Mouse (Mus musculus) E14TG2a.4 (cell line): ENCODE data around the gene Adk.

Experiments used
- H3K27me3 ChIP-seq: 2 replicates; pipeline ENCODE4 v1.6.1; 2014; ENCODE audit warnings: low read length, control low read depth; ENCODE audit not compliant: insufficient read depth
- H3K36me3 ChIP-seq: 2 replicates; pipeline ENCODE4 v1.6.1; 2014; ENCODE audit warnings: low read length, control low read depth; ENCODE audit not compliant: insufficient read depth
- H3K4me1 ChIP-seq: replicated peaks from 2 replicates; pipeline ENCODE4 v1.6.1; 2014; ENCODE audit warnings: low read depth, low read length, control low read depth
- H3K4me3 ChIP-seq: replicated peaks from 2 replicates; pipeline ENCODE4 v1.5.1; 2014; ENCODE audit warnings: mild to moderate bottlenecking, low read length
- H3K9me3 ChIP-seq: 2 replicates; pipeline ENCODE4 v1.6.1; 2014; ENCODE audit warnings: low read length, control low read depth
- CTCF ChIP-seq: conservative IDR thresholded peaks from 2 replicates; pipeline ENCODE4 v1.5.1; 2014; ENCODE audit warnings: low read length
- NANOG ChIP-seq: IDR thresholded peaks from 2 replicates; pipeline ENCODE4 v1.6.1; 2014; ENCODE audit warnings: borderline replicate concordance, low read length, mixed read lengths
- POU5F1 ChIP-seq: IDR thresholded peaks from 2 replicates; pipeline ENCODE4 v1.6.1; 2014; ENCODE audit warnings: low read length, borderline replicate concordance

Gene Adk

DNA sequence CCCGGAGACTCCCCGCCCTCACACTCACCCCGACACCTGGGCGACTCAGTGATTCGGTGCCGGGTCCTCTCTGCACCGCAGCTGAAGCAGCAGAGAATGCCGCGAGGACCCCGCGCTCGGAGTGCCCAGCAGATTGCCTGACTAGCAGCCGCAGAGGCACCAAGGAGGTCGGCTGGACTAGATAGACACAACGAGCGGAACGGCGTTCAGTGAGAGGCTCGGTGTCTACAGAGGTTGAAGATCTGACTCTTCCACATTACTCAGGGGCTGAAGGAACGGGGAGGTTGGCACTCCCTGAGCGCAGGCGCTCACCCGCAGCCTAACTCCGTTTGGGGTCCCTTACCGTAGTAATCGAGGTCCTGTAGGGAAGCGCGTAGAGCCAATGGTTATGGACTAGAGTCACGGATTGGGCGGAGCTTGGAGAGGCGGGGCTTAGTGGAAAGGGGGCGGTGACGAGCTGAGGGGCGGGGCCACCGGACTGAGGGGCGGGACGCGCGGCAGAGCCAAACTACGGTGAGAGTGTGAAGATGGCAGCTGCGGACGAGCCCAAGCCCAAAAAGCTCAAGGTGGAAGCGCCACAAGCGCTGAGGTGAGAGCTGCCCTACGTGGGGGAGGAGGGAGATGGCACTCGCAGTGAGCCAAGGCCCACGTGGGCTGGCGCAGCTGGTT lies at the start of gene Adk, which contains the start of gene Ap3m1:
Gene Adk, plus strand, starts transcription at position 463 of the 669 bp plus-strand sequence.
Gene Ap3m1, minus strand, starts transcription at position 397 of the 669 bp plus-strand sequence.
- H3K27me3 ChIP-seq: no peaks in the 10 kb centered on the region
- peaks cover 30% of the 10 kb centered on the region for H3K36me3 ChIP-seq
- peaks cover 61% of the 10 kb centered on the region for H3K4me1 ChIP-seq
- TF ChIP-seq NANOG (no peak), CTCF (no peak), POU5F1 (no peak)
- peak within 1 kb of the TSS; percentile 99 for H3K4me3 ChIP-seq
- H3K9me3 ChIP-seq: no peaks in the 10 kb centered on the region

- Histone ChIP-seq H3K4me1 (no peaks in the 10 kb centered on the region), H3K27me3 (no peaks in the 10 kb centered on the region), H3K4me3 (no peak overlapping the region), H3K36me3 (peaks cover 59% of the 10 kb centered on the region), H3K9me3 (no peaks in the 10 kb centered on the region)
- TF ChIP-seq POU5F1 (no peak), NANOG (no peak), CTCF (no peak)
Measured at GRCm38 (mm10) chr14:21013800-21014334, 38.5 kb upstream of the Adk start.

GRCm38 (mm10) chr14:21017871-21018270 lies 34.5 kb upstream of the Adk start:
- H3K27me3 ChIP-seq: no peaks in the 10 kb centered on the region
- peaks cover 68% of the 10 kb centered on the region for H3K36me3 ChIP-seq
- TF ChIP-seq CTCF: no peak
- TF ChIP-seq NANOG: no peak
- TF ChIP-seq POU5F1: no peak
- no peaks in the 10 kb centered on the region for H3K4me1 ChIP-seq
- H3K4me3 ChIP-seq: no peak overlapping the region
- H3K9me3 ChIP-seq: no peaks in the 10 kb centered on the region

GRCm38 (mm10) chr14:21018977-21019376 lies 33.4 kb upstream of the Adk start:
- Histone ChIP-seq H3K36me3 (peaks cover 78% of the 10 kb centered on the region), H3K4me3 (no peak overlapping the region), H3K4me1 (no peaks in the 10 kb centered on the region), H3K27me3 (no peaks in the 10 kb centered on the region), H3K9me3 (no peaks in the 10 kb centered on the region)
- TF ChIP-seq NANOG (no peak), CTCF (peak; percentile 28)

DNA sequence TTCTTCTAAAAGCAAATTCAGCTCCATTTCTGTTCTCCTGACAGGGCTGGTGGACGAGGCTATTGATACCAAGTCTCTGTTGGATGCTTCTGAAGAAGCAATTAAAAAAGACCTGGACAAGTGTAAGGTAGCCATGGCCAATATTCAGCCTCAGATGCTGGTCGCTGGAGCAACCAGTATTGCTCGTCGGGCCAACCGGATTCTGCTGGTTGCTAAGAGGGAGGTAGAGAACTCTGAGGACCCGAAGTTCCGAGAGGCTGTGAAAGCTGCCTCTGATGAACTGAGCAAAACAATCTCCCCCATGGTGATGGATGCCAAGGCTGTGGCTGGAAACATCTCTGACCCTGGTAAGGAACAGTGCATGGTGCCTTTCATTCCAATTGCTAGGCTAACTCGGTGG lies 31.9 kb upstream of the Adk start:
- Histone ChIP-seq H3K4me3 (no peak overlapping the region), H3K9me3 (no peaks in the 10 kb centered on the region), H3K36me3 (peaks cover 84% of the 10 kb centered on the region), H3K4me1 (no peaks in the 10 kb centered on the region), H3K27me3 (no peaks in the 10 kb centered on the region)
- TF ChIP-seq POU5F1 (no peak), CTCF (no peak), NANOG (no peak)

GRCm38 (mm10) chr14:21027542-21027941 lies 24.8 kb upstream of the Adk start:
- Histone ChIP-seq H3K27me3 (no peaks in the 10 kb centered on the region), H3K9me3 (no peaks in the 10 kb centered on the region), H3K4me3 (no peak overlapping the region), H3K36me3 (peaks cover 95% of the 10 kb centered on the region), H3K4me1 (peaks cover 18% of the 10 kb centered on the region)
- TF ChIP-seq POU5F1: no peak
- TF ChIP-seq CTCF: no peak
- TF ChIP-seq NANOG: no peak

- H3K9me3 ChIP-seq: no peaks in the 10 kb centered on the region
- no peak for TF ChIP-seq NANOG
- TF ChIP-seq POU5F1: no peak
- no peak for TF ChIP-seq CTCF
- no peaks in the 10 kb centered on the region for H3K27me3 ChIP-seq
- H3K4me3 ChIP-seq: no peak overlapping the region
- peaks cover 19% of the 10 kb centered on the region for H3K4me1 ChIP-seq
- peaks cover 96% of the 10 kb centered on the region for H3K36me3 ChIP-seq
Measured at GRCm38 (mm10) chr14:21029025-21029659, 23.2 kb upstream of the Adk start.

GRCm38 (mm10) chr14:21031783-21032511 lies 20.4 kb upstream of the Adk start:
- TF ChIP-seq CTCF (no peak), POU5F1 (no peak), NANOG (no peak)

More at GRCm38 (mm10) chr14:21031783-21032511, 20.4 kb upstream of the Adk start:
- Histone ChIP-seq H3K4me3 (no peak overlapping the region), H3K4me1 (peaks cover 15% of the 10 kb centered on the region), H3K36me3 (peaks cover 93% of the 10 kb centered on the region), H3K27me3 (no peaks in the 10 kb centered on the region), H3K9me3 (no peaks in the 10 kb centered on the region)
